Mouse (Mus musculus) gastrocnemius, postnatal 4 days (tissue): ENCODE measurements around the gene Braf. TPM values are rescaled to one million over a fixed set of nuclear protein-coding genes. Genes with fewer than 3 reads are reported as not detected.
A peak's percentile ranks its signal among the peaks of the same experiment; 100 is the strongest.

Experiments used
- DNase-seq, 2 experiments: peaks; one replicate each; pipeline ENCODE4 v3.0.0; 2021 to 2022; ENCODE audit warnings: low spot score in 2 of 2, mixed read lengths in 2 of 2
- total RNA-seq, 2 experiments: library from RNA; stranded (reverse); gene quantifications; 2 replicates each; pipeline ENCODE4 v1.2.3; 2021

The Braf gene
- total RNA-seq, 2 experiments from 2014 or later: 17.8 to 18.1 TPM

DNA sequence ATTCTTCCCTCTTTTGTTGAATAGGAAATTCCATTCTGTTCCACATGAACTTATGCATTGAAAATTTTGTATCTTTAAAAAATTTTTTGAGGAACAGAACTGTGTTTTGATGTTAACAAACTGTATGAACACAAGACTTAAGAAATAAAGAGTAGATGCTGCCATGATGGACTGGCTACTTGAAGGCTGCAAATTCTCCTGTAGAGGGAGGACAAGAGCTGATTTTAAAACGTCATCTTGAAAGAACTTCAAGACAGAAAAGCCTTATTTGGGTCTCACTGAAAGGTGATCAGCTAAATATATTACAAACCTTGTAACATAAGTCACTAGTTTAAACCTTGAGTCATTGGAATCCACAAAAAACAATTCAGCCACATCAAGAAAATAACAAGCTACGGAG, 115.1 kb downstream of the Braf start:
- no peak for DNase-seq

DNA sequence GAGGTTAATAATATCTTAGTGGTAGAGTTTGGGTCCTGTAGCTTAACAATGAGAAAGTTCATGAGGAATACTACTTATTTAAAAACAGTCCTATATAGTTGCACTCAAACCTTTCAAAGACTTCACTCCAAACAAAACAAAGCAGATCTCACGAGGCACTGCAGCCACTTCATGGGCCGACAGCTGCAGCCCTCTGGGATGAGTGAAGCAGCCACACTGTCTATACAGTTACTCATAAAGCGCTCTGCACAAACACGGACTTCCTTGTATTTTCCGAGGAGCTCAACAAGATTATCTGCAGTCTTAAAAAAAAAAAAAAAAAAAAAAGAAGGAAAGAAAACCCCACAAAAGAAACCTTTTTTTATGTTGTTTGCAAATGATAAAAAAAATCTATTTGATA, 117.9 kb downstream of the Braf start:
- no peak for DNase-seq

DNA sequence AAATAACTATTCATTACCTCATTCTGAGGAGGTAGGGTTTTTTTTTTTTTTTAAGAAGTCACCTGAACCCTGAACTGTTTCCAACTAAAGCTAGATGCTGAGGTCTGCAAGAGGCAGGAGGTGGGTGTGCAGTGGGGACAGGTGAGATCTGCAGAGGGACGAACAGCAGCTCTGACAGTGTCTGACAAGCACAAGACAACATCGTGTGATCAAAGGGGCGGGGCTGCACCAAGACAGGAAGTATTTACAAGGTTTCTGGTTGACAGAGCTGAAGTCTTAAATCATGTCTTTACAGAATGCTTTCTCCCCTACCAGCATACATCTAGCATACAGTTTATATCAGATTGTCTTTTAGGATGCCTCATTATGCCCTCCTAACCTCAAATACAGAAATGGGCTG, 118.4 kb downstream of the Braf start:
- DNase-seq: no peak

DNA sequence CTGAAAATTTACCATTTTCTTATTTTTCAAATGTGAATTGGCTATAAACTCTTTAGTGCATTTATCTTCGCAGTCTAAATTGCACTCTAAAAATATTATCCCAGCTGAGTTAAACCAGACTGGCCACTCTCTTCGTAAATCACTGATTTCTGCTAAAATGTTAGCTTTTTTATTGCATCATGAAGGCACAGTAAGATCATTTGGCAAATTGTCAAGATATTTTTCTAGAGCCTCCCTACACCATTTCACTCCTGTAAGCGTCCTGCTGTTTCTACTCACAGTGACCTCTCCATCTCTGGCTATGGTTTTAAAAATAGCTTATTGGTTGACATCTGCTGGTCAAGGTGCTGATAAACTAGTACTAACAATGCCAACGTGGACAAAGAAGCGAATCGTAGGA, 119.2 kb downstream of the Braf start:
- DNase-seq: no peak

DNA sequence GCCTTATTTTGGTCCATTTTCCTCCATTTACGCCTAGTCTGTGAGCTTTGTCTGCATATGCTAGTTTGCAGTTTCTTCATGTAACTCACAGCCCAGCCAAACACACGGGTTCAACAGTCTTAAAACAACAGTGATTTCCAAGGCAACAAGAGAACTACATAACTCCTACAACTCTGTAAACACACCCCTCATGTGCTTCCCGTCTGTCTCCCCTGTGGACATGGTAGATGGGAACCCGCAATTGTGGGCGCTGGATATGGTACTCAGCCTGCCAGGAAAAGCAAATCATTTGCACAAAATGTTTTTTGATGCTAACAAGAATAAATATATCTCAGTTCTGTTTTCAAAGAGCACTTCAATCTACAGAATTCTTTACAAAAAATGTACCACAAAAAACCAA, 120.7 kb downstream of the Braf start:
- no peak for DNase-seq

DNA sequence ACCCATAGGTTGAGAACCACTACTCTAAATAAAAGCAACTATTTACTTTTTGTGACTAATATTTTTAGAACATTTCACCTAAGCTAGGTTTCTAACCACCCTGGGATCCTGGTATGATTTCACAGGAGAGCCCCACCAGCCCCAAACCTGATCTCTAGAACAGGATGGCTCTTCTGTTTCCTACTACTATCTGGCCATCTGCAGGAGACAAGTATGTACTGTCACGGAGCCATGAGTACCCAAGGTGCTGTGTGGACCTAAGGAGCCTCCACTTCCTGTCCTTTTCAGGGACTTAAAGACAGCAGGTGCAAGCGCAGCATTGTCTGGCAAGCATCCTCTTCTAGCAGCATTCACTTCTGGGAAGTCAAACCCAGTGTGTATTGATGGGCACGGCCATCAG, 123.4 kb downstream of the Braf start:
- DNase-seq: no peak

DNA sequence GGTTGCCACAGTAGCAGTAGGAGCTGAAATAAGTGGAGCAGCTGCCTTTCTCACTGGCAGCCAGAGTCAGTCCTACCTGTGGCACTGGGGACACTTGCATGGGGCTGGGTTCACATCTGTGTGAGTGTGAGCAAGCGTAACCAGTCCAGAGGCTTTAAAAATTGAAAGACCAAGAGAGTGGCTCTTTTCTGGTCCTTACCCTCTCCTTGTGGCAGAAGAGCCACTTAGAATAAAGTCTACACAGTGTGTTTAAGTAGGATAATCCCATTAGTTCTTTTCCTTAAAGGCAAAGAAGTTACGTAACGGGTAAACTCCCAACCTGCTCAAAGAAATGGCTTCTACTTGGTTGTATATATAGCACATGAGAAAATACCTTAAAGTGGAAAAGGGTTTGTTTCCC, 124.4 kb downstream of the Braf start:
- DNase-seq: no peak

DNA sequence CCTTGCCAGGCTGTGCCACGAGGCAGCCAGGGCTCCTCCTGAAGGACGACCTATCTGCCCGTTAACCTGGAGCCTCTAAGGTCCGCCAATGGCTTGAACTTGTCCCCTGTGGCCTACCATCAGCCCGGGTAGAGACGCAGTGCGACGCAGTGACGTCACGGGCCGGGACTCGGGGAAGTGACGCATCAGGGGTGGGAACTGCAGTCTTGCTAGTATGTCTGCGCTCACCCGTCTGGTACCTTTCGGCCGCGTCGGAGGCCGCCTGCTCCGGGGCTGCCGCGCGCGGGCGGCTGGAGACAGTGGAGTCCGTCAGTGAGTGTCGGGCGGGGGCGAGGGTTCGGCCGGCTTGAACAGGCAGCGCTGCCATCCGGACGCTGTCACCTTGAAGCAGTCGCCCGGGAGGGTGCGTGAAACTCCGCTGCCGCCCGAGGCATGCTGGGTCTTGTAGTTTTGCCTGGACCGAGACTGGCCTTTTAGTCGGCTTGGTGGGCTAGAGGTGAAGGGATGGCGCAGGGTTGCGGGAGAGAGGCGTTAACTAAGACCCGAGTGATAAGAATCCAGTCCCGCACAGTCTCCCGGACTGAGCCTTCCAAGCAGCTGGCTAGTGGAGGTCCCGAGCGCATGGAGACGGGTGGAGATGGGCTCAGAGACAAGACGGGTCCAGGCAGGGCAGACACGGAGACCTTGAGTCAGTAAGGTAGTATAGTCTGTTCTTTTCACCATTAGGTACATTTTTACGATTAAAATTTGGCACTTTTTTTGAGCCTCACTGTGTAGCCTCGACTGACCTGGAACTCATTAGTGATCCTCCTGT, 132.7 kb downstream of the Braf start, which contains the start of gene Ndufb2:
TSS of gene Ndufb2 (plus strand) at position 174 of the 814 bp plus-strand sequence.
- peak; percentile 76 to 93 for DNase-seq

DNA sequence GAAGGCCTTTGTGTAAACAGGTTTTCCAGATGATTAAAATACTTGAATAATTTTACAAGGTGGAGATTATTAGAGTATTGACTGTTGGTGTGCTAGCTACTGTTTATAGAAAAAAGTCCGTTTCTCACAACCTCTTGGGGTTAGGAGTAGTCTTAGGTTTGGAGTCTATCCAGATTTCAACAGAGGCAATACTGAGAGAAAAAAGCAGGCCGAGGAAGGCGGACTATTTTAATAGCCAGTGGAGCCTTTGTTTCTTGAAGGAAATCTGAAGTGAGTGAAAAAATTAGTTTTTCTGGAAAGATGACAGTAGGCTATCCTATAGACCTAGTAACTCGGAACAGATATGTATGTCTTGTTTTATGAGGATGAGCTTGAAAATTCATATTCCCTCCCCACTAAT, 133.8 kb downstream of the Braf start:
- DNase-seq: no peak

DNA sequence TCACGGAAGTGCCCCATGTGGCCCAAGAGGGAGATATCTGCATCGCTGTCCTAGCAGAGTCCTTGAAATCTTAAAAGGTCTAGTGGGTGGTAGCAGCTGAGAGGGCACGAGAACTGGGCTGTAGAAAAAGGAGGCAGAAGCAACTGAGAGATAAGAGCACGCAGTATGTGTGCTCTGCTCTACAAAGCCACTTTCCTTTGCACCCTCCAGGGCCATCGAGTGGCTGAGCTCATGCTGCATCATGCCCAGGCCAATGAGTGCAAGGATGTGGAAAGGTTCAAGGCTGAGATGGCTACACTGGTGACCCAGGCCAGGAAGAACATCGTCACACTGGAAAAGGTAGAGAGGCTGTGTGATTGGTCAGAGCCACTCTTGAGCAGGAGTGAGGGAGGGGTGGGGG, 139.7 kb downstream of the Braf start, which contains the start of gene Gm42420:
TSS of gene Gm42420 (plus strand) at position 237 of the 400 bp plus-strand sequence.
- DNase-seq: no peak

DNA sequence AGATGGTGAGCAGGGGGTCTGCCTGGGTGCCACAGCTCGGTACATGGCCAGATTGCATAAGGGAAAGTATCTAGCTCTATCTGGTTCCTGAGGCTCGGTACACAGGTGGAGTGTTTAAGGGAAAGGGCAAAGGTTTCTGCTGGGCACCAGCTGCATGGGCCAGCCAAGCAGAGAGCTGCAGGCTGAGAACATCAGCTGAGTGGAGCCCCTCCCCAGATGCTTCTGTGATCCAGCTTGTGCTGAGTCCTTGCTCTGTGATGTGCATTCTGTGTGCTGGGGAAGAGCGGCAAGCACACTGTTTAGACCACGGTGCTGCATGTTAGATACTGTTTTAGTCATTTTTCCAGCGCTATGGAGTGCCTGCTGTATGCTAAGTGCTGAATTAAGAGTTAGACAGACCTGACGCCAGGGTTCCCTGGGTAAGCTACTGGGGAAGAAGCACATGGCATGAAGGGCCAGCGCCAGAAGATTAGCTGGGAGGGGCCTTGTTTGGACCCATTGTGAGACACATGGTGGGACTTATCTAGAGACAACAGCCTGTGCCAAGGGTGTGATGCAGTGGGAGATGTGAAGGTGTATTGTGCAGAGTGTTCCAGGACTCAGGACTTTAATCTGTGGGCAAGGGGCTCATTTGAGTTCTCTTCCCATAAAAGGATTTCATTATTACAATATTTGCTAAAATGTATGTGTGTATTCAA, 144.0 kb downstream of the Braf start:
- DNase-seq: no peak

DNA sequence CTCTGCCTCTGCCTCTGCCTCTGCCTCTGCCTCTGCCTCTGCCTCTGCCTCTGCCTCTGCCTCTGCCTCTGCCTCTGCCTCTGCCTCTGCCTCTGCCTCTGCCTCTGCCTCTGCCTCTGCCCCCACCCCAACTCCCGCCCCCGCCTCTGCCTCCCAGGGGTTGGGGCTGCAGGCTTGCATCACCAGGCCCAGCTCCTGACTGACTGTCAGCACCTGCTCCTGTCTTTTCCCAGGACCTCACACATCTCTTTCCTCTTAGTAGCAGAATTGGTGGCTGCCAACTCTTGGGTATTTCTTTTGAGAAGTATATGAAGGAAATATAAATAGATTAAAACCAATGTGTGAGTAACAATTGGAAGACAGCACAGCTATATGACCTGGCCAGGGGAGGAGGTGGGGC, 144.7 kb downstream of the Braf start:
- no peak for DNase-seq

DNA sequence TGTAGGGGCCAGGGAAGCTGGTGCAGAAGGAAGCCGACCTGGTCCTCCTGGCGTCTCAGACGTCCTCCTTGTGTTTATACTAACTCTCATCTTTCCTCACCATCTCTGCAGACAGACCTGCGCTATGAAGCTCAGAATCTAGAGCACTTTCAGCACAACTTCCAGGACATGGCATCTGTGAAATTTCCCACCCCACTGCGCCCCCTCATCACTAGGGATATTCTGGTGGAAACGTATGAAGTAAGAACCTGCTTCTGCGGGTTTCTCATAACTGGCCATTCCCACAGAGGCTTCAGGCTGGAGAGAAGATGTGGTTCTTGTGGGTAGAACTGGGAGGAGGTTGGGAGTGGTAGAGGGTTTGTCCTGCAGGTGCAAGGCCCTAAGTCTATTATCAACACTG, 145.7 kb downstream of the Braf start:
- no peak for DNase-seq

DNA sequence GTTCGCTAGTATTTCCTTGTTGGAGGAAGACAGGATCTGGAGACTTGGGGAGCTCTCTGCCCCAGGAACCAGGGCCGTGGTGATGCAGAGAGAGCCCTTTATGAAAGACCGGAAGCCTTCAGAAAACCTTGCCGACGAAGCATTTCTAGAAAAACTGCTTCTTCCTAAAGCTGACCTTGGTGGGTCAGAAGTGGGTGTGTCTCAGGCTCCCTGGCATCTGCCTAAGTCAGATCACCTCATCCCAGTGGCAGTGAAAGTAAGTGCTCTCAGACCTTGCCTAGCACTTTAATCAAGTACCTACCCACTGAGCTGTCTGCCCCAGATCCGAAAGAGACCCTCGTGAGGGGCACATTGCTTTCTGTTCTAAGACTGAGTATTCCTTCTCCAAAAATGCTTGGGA, 150.3 kb downstream of the Braf start:
- DNase-seq: no peak

DNA sequence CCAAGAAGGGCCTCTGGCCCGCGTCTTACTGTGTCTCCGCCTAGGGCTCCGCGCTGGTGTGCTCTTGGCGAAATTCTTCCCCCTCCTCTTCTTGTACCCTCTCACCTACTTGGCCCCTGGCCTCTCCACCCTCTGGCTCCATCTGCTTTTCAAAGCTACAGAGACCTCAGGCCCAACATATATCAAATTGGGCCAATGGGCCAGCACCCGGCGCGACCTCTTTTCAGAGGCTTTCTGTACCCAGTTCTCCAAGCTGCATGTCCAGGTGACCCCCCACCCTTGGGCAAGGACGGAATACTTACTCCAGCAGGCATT, 150.8 kb downstream of the Braf start:
- DNase-seq: peak in 1 of 2 experiments; percentile 20

DNA sequence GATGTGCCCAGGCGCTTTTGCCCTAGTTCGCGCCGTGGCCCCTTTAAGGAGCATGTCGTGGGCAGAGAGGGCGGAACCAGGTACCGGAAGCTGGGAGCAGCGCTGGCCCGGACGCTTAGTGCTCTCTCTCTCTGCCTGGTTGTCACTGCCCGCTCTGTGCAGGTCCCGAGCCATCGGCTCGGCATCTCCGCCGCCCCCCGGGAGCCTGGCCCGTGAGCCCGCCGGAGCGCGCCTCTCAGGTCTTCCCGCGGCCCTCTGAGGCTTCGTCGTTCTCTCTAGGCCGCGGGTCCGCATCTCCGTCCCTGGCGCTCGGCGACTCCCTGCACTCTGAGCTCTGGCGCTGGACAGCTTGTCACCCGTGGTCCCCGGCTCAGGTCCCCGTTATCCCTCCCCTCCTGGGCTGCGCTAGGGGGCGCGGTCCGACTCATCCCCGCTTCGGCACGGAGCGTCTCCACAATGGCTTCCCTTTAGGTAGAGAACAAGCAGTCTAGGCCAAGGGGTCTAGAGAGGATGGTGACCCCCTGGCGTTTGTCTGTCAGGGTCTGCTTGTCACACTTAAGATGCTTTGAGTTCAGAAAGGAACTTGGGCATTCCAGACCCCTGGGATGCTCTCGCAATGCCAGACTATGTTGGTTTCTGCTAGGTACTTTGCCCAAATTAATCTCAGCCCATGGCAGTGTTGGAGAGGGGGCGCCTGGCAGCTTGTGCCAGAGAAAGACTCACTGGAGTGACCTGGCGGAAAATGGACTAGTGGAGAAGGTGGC, 151.3 kb downstream of the Braf start, which contains the start of gene Adck2:
TSS of gene Adck2 (plus strand) at position 83 of the 764 bp plus-strand sequence.
- DNase-seq: peak; percentile 46 to 68

DNA sequence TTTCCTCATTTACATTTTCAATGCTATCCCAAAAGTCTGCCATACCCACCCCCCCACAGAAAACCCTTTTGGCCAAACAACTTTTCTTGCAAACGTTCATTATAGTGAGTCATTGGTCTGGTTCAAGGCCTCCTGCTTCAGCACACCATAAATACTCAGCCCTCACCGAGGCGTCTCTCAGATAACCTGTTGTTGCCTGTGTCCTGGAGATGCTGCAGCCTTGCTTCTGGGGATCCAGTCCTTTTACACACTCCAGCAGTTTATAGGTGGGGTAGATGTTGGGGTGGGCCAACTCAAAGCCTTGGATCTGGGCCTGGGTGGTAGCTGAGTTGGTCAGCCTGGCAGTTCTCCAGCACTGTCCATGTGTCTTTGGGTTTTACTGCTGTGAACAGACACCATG, 154.8 kb downstream of the Braf start:
- DNase-seq: no peak

DNA sequence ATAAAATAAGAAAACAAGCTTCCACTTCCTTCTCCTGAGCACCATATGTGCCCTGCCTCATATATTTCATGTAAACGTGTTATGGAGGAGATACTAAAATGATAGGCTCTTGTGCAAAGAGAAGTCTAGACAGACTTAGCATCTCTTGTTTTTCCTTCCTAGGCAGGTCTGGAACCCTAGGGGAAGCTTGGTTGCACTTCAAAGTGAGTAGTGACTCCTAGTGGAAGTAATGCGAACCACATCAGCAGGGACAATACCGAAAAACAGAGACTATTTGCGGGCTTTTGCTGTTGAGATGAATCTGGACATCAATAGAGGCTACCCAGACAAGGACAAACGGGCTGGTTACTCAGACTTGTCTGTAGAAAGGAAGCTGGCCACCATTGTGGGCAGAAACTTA, 157.7 kb downstream of the Braf start:
- no peak for DNase-seq

DNA sequence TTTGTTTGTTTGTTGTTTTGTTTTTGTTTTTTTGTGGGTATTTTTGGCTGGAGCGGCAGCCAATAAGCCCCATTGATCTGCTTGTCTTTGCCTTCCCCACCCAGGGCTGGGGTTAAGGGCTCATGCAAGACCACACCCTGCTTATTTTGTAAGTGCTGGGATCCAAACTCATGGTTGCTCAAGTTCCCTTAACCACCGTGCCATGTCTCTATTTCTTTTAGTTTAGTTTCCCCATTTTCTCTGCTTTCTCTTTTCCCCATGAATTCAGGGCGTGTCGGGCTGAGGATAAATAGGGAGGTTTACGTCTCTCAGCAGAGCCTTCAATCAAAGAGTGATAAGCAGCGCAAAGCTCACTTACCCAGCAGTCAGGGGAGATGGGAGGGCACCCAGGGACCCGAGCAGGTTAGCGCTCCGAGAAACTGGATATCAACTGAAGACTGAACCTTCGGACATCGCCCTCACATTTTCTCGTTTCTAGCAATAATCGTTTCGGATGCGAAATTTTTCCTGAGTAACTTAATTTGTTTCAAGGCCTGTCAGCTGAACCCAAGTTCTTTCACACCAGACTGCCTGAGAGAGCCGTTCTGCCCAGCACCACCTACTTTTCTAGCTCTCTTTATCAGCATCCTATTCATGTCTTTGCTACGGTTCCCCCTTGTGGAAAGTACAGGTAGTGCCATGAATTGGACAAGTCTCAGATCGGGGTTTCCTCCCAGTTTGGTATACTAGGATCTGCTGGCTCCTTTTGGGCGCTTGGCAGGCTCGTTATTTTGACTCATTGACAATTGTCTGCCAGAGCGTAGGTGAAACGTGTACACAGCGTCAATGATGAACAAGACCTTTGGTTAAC, 162.9 kb downstream of the Braf start:
- DNase-seq: peak in 1 of 2 experiments; percentile 67

DNA sequence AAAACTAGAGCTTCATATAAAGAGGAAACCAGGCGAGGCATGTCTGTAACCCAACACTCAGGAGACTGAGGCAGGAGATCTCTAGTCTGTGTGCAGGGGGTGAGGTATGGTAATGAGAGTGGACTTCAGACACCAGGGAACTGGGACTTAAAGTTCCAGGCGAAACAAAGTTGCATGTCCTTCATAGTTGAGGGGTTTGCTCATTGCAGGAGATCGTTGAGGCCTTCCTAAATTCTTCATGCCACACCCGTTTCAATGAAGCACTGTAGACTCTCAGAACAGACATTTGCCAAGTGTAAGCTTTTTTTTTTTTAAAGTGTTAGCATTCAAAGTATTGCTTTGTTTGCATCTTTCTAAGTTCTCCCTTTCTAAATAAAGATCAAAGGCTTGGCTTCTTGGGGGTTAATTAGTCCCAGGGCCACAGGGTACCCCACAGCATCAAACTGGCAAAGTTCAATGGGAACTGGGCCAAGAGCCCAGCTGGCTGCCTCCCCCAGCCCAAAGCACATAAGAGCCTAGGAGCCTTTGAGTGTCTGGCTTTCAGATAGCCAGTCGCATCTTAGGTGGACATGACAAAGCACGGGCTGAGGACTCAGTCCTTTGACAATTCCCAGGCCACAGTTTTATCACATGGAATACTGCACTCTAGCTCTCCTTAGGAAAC, 165.9 kb downstream of the Braf start:
- no peak for DNase-seq
